Mouse (Mus musculus) thymus, adult 2 months (tissue): Measurements from ENCODE around the gene Traf3. TPM values are rescaled to one million over a fixed set of nuclear protein-coding genes. Genes with fewer than 3 reads are reported as not detected.
A peak's percentile ranks its signal among the peaks of the same experiment; 100 is the strongest.

Experiments used
- DNase-seq: peaks from one replicate; pipeline ENCODE4 v3.0.0; 2021
- H3K27ac ChIP-seq: fragments of 200-500 bp; 2 replicates; pipeline ENCODE4 v1.5.1; 2012; ENCODE audit warnings: low read length, control low read depth; ENCODE audit not compliant: control insufficient read depth, insufficient read depth
- H3K27me3 ChIP-seq: fragments of 200-500 bp; 2 replicates; pipeline ENCODE4 v1.6.1; 2012; ENCODE audit warnings: mild to moderate bottlenecking, low read length, moderate library complexity, mixed read lengths; ENCODE audit not compliant: control insufficient read depth, insufficient read depth
- H3K36me3 ChIP-seq: fragments of 200-500 bp; 2 replicates; pipeline ENCODE4 v1.6.1; 2012; ENCODE audit warnings: mild to moderate bottlenecking, low read length, moderate library complexity; ENCODE audit not compliant: control insufficient read depth, insufficient read depth
- H3K4me1 ChIP-seq: fragments of 200-500 bp; replicated peaks from 2 replicates; pipeline ENCODE4 v1.6.1; 2012; ENCODE audit warnings: low read length; ENCODE audit not compliant: control insufficient read depth, insufficient read depth
- H3K4me3 ChIP-seq: fragments of 200-500 bp; 2 replicates; pipeline ENCODE4 v1.5.1; 2012; ENCODE audit warnings: mild to moderate bottlenecking, low read length, control low read depth, moderate library complexity; ENCODE audit not compliant: control insufficient read depth, insufficient read depth
- CTCF ChIP-seq: fragments of 200-500 bp; IDR thresholded peaks from 2 replicates; pipeline ENCODE4 v1.5.1; 2012; ENCODE audit warnings: mild to moderate bottlenecking, control low read depth, low read length, moderate library complexity, borderline replicate concordance; ENCODE audit not compliant: control insufficient read depth, poor library complexity, insufficient read depth; ENCODE audit errors: extremely low read depth
- POLR2A ChIP-seq: fragments of 200-500 bp; IDR thresholded peaks from 2 replicates; pipeline ENCODE4 v1.6.1; 2012; ENCODE audit warnings: mild to moderate bottlenecking, low read length, control low read depth, moderate library complexity; ENCODE audit not compliant: control insufficient read depth, poor library complexity, insufficient read depth; ENCODE audit errors: extremely low read depth
- WGBS: fragments of 180-500 bp; shearing (Covaris S2); methylation state at CpG from one replicate; pipeline ENCODE4 v1.1.7; 2018; 5-methylcytosine and 5-hydroxymethylcytosine counted together
- polyA plus RNA-seq: library from polyadenylated mRNA; depleted of rRNA; stranded (reverse); fragments of >200 nt; gene quantifications from 2 replicates; pipeline ENCODE4 v1.2.3, GENCODE M21; 2012; rRNA removed

The Traf3 gene
- 40.2 and 45.9 TPM in 2 replicates for polyA plus RNA-seq

- Histone ChIP-seq H3K4me1 (peaks cover 32% of the 10 kb centered on the region), H3K4me3 (peak within 1 kb of the TSS; percentile 71), H3K27ac (peak within 1 kb of the TSS; percentile 47), H3K36me3 (no peaks in the 10 kb centered on the region), H3K27me3 (no peaks in the 10 kb centered on the region)
- TF ChIP-seq POLR2A = no peak
- TF ChIP-seq CTCF = no peak
- WGBS = 4% methylated on average over 63 of the region's 105 CpGs
- peak; percentile 68 for DNase-seq
Measured at GRCm38 (mm10) chr12:111165831-111166591, at the start of gene Traf3. TSS of gene Traf3 (plus strand) at chr12:111166370.

DNA sequence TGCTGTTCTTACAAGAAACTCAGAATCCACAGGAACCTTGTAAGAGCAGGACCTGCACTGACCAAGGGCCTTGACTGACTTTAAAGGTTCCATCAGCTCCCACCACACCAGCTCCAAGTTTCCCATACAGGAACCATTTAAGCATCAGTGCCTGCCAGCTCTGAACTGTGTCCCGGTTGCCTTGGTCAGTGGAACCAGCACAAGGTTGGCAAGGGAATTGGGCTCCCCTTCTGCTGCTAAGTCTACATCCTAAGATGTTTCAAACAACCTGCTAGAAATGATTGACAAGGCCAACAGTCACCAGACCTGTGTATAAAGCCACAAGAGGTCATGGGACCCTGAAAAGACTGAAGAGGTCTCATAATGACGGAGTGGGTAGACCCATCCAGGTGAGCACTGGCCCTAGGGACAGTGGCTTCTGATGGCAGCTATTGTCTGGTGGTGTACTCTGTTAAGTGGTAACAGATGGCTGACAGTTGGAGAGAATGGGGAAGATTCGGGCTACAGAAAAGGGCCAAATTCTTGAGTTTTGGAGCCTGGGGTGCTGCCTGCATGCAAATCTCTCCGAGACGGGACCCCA lies 46.6 kb upstream of the Traf3 start:
- no peak overlapping the region for H3K27ac ChIP-seq
- TF ChIP-seq CTCF (no peak), POLR2A (no peak)
- peaks cover 16% of the 10 kb centered on the region for H3K36me3 ChIP-seq
- DNase-seq = no peak
- H3K4me1 ChIP-seq = no peaks in the 10 kb centered on the region
- 98% methylated on average over 5 of the region's 5 CpGs for WGBS
- no peak overlapping the region for H3K4me3 ChIP-seq
- H3K27me3 ChIP-seq = no peaks in the 10 kb centered on the region

DNA sequence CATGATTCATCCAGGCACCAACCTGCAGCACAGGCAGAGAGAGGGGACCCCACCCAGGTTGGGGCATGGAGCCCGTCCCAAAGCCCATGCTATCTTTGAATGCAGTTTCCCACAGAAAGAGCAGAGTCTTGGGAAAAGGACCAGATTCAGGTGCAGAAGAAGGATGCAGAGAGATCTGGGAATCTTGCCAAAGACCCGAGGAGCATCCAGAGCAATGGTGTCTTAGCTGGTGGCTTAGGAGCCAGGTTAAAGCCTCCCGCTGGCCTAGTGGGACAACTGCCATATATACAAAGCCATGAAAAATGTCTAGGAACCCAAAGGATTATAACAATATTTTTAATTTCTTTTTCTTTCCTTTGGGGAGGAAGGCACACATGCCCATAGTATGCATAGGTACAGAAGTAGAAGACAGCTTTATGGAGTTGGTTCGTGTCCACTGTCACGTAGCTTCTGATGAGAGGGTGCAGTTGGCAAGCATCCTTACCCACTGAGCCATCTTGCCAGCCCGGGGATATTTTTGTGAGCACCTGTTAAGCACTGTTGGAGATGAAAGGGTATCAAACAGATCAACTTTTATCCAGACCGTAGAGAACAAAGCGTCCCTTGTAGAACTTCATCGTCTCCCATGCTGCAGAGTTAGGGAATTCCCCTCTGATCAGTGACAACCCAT lies 45.1 kb upstream of the Traf3 start:
- TF ChIP-seq CTCF (no peak), POLR2A (no peak)
- H3K4me3 ChIP-seq = no peak overlapping the region
- no peaks in the 10 kb centered on the region for H3K4me1 ChIP-seq
- WGBS = 92% methylated on average over 9 of the region's 9 CpGs
- H3K36me3 ChIP-seq = peaks cover 13% of the 10 kb centered on the region
- H3K27ac ChIP-seq = no peak overlapping the region
- no peak for DNase-seq
- no peaks in the 10 kb centered on the region for H3K27me3 ChIP-seq

DNA sequence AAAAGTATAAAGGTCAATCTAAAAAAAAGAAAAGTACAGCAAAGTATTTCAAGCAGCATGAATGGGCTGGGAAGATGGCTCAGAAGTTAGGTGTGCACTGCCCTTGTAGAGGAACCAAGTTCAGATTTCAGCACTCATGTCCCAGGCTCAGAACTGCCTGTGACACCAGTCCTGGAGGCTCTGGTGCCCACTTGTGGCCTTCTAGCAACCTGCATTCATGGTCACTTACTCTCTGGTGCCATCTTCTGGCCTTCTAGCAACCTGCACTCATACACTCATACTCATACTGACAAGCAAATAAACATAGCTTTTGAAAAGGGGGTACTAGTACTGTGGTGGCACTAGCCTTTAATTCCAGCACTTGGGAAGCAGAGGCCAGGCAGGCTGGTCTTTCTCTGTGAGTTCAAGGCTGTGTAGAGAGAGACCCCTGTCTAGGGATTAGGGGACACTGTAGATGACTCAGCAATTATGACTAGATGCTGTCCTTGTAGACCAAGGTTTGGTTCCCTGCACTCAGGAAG lies 43.8 kb upstream of the Traf3 start:
- H3K27me3 ChIP-seq = no peaks in the 10 kb centered on the region
- TF ChIP-seq CTCF (peak; percentile 61; the same call in 1 of the 2 replicates), POLR2A (no peak)
- H3K36me3 ChIP-seq = peaks cover 6% of the 10 kb centered on the region; the same call in 1 of the 2 replicates
- DNase-seq = peak; percentile 18
- no peaks in the 10 kb centered on the region for H3K4me1 ChIP-seq
- H3K4me3 ChIP-seq = no peak overlapping the region
- H3K27ac ChIP-seq = no peak overlapping the region

DNA sequence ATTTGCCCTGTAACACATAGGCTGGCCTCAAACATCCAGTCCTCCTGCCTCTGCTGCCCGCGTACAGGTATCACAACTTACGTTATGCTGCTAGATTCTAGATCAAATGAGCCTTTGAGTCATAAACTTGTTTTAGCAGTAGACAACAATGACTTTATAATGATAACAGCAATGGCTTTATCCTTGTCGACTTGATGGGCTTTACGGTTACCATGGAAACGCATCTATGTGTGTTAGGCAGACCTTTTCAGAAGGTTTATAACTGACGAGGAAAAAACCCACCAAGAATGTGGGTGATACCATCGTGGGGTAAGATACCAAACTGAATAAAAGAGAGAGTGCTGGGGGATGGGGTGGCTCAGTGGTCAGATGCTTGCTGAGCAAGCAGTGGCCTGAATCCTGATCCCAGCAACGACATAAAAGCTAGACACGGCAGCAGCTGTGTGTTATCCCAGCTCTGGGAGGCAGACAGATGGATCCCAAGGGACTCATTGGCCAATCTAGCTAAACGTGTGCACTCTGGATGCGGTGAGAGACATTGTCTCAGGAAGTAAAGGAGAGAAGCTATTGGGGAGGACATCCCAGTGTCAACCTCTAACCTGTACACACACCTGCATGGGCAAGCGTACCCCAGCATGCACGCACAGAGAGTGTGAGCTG lies 41.4 kb upstream of the Traf3 start:
- DNase-seq = no peak
- Histone ChIP-seq H3K4me3 (no peak overlapping the region), H3K36me3 (no peaks in the 10 kb centered on the region), H3K27me3 (no peaks in the 10 kb centered on the region), H3K27ac (no peak overlapping the region), H3K4me1 (no peaks in the 10 kb centered on the region)
- TF ChIP-seq CTCF = no peak
- no peak for TF ChIP-seq POLR2A
- 92% methylated on average over 14 of the region's 14 CpGs for WGBS

DNA sequence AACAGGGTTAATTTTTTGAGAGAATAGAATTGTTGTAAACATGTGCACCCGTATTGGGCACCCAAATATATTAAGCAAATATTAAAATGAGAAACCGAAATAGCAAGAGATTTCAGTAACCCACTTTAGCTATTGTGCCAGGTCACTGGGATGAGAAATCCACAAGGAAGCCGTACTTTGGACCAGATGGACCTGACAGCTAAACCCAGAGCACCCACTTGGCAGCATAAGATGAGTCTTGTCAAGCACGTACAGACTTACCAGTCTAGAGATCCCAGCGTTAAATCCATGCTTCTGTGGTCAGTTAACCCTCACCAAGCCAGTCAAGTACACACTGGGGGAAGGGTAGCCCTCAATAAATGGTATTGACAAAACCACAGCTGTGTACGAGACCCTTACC lies 40.5 kb upstream of the Traf3 start:
- H3K27ac ChIP-seq = no peak overlapping the region
- DNase-seq = no peak
- no peaks in the 10 kb centered on the region for H3K4me1 ChIP-seq
- no peaks in the 10 kb centered on the region for H3K27me3 ChIP-seq
- 86% methylated on average over 6 of the region's 6 CpGs for WGBS
- TF ChIP-seq CTCF (no peak), POLR2A (no peak)
- no peak overlapping the region for H3K4me3 ChIP-seq
- H3K36me3 ChIP-seq = no peaks in the 10 kb centered on the region
